9 mouse cellular contexts compared by ENCODE assay signal in genomic region chr16:25374775-25375174, GRCm38 (mm10).
DNase-seq lines count a peak whose midpoint lies in the region; TF ChIP-seq lines count a peak whose summit lies in the region.
"Had no signal": no experiment of that assay in that cellular context is flagged by ENCODE, and none has a peak within 500 bp of the region (broad histone marks: within the 10 kb centered on the region; RNA-seq: fewer than 3 reads in every experiment).

No protein-coding gene starts in this region.

- H3K27ac ChIP-seq in left cerebral cortex, adult 2 months: no peak overlapping the region
- H3K27ac ChIP-seq: limb, embryonic 15.5 days had no signal

- peak; percentile 1 to 11 for DNase-seq in adrenal gland, postnatal 36 days
- no peak for DNase-seq in adrenal gland, adult 2 months
- DNase-seq in left cerebral cortex, adult 2 months (ENCODE audit: extremely low spot score in 1 of 2, low spot score in 2 of 2): peak in 1 of 2 experiments; percentile 19
- DNase-seq in left cerebral cortex, adult 11 months (ENCODE audit: low spot score): no peak
- DNase-seq in embryo, embryonic 11 days: peak; percentile 40
- peak; percentile 38 for DNase-seq in lung, postnatal 36 days
- DNase-seq in adrenal gland, postnatal 25 days: no peak
- no peak for DNase-seq in adrenal gland, postnatal 4 days (ENCODE audit: low spot score in 2 of 2)

- H3K4me3 ChIP-seq in left cerebral cortex, adult 2 months: no peak overlapping the region
- H3K4me3 ChIP-seq: limb, embryonic 15.5 days had no signal

- peak; percentile 53 for TF ChIP-seq CTCF in left cerebral cortex, adult 2 months (IDR thresholded peaks at IDR 0.05)

- intact Hi-C loops in left cerebral cortex, adult 2 months (cut with DNase I): loop anchor here (5.0 to 10.0 kb wide), 7 partner anchors 88 to 828 kb away; partner anchors contain the start of gene Trp63

Comparison
In these comparisons a context has a peak if more than half of its experiments do, and no peak if none do; other contexts are left out.
1. DNase-seq: peak in adrenal gland, postnatal 36 days (2 of 2), embryo, embryonic 11 days (single experiment) and lung, postnatal 36 days (single experiment); none in adrenal gland, adult 2 months (single experiment), left cerebral cortex, adult 11 months (single experiment), adrenal gland, postnatal 25 days (single experiment) and adrenal gland, postnatal 4 days (0 of 2).